Mouse (Mus musculus): Measurements from ENCODE around the gene Ermp1. TPM values are rescaled to one million over a fixed set of nuclear protein-coding genes. Genes with fewer than 3 reads are reported as not detected.
A peak's percentile ranks its signal among the peaks of the same experiment; 100 is the strongest.
"Not testable (repeated sequence)": the region's sequence is repeated elsewhere in the genome, so short reads cannot be mapped to it uniquely, and the experiment has no call there.

Ermp1 gene
- total RNA-seq, 2 experiments from 2014 or later, result 56.1 to 59.3 TPM

- DNase-seq (ENCODE audit: extremely low spot score in 1 of 2, low spot score in 1 of 2), result no peak
Observed at GRCm38 (mm10) chr19:29607521-29607920, 40.7 kb downstream of the Ermp1 start.

GRCm38 (mm10) chr19:29604653-29605052, 43.6 kb downstream of the Ermp1 start:
- DNase-seq (ENCODE audit: extremely low spot score in 1 of 2, low spot score in 1 of 2), result no peak

GRCm38 (mm10) chr19:29603548-29604353, 44.5 kb downstream of the Ermp1 start:
- DNase-seq (ENCODE audit: extremely low spot score in 1 of 2, low spot score in 1 of 2), result no peak

GRCm38 (mm10) chr19:29598981-29599380, 49.2 kb downstream of the Ermp1 start:
- no peak for DNase-seq (ENCODE audit: extremely low spot score in 1 of 2, low spot score in 1 of 2)

- DNase-seq (ENCODE audit: extremely low spot score in 1 of 2, low spot score in 1 of 2), result no peak
Observed at GRCm38 (mm10) chr19:29596985-29597384, 51.2 kb downstream of the Ermp1 start.

- no peak for DNase-seq (ENCODE audit: extremely low spot score in 1 of 2, low spot score in 1 of 2)
Observed at GRCm38 (mm10) chr19:29596276-29596675, 51.9 kb downstream of the Ermp1 start.

GRCm38 (mm10) chr19:29593783-29594182, 54.4 kb downstream of the Ermp1 start:
- not testable (repeated sequence) for DNase-seq (ENCODE audit: extremely low spot score in 1 of 2, low spot score in 1 of 2)

GRCm38 (mm10) chr19:29583734-29584133, 64.5 kb downstream of the Ermp1 start:
- no peak for DNase-seq (ENCODE audit: extremely low spot score in 1 of 2, low spot score in 1 of 2)

- no peak for DNase-seq (ENCODE audit: extremely low spot score in 1 of 2, low spot score in 1 of 2)
Observed at GRCm38 (mm10) chr19:29582439-29582838, 65.8 kb downstream of the Ermp1 start.

GRCm38 (mm10) chr19:29566512-29566911, 81.7 kb downstream of the Ermp1 start:
- DNase-seq (ENCODE audit: extremely low spot score in 1 of 2, low spot score in 1 of 2), result no peak

- peak; percentile 25 to 58 for DNase-seq (ENCODE audit: extremely low spot score in 1 of 2, low spot score in 1 of 2)
Observed at GRCm38 (mm10) chr19:29563258-29563779, 84.9 kb downstream of the Ermp1 start.

GRCm38 (mm10) chr19:29562603-29563002, 85.6 kb downstream of the Ermp1 start:
- no peak for DNase-seq (ENCODE audit: extremely low spot score in 1 of 2, low spot score in 1 of 2)

GRCm38 (mm10) chr19:29562166-29562565, 86.0 kb downstream of the Ermp1 start:
- DNase-seq (ENCODE audit: extremely low spot score in 1 of 2, low spot score in 1 of 2), result no peak

Other genes starting within 250 kb of the Ermp1 start
- gene Pdcd1lg2, start 237.5 kb downstream of the Ermp1 start, total RNA-seq (2021), result not detected
- 10 to 100 TPM; 40.9 to 47.7 TPM for gene Ric1, start 126.1 kb downstream of the Ermp1 start, total RNA-seq (2021)
- gene Mlana, start 49.4 kb upstream of the Ermp1 start, total RNA-seq (2021), result under 1 TPM in 1 of 2 experiments, not detected in 1; 0.62 TPM
- gene 9930021J03Rik, start 157.6 kb upstream of the Ermp1 start, total RNA-seq (2021), result 10 to 100 TPM; 32.9 to 35.0 TPM
- gene Ranbp6, start 164.6 kb upstream of the Ermp1 start, total RNA-seq (2021), result 10 to 100 TPM; 31.8 to 36.4 TPM

Measured in layer of hippocampus, postnatal 25 days (tissue).